Comparison of ENCODE assay signal across 7 mouse cellular contexts in genomic region chr9:58197781-58198701, GRCm38 (mm10). TPM values are rescaled to one million over a fixed set of nuclear protein-coding genes. Genes with fewer than 3 reads are reported as not detected.
DNase-seq lines count a peak whose midpoint lies in the region; ATAC-seq and TF ChIP-seq lines count a peak whose summit lies in the region.

No protein-coding gene starts in this region.

- TF ChIP-seq RAD21 in MEL (IDR thresholded peaks at IDR 0.05; ENCODE audit: low read depth, low read length): peak; percentile 16

- no peak overlapping the region for H3K9ac ChIP-seq in MEL (ENCODE audit: control insufficient read depth, low read depth, low read length, poor library complexity, severe bottlenecking)
- peak overlapping the region; percentile 63 for H3K9ac ChIP-seq in hindbrain, embryonic 14.5 days

- no peaks in the 10 kb centered on the region for H3K9me3 ChIP-seq in MEL (replicated peaks; ENCODE audit: insufficient read depth, low read length)
- no peaks in the 10 kb centered on the region for H3K9me3 ChIP-seq in hindbrain, embryonic 14.5 days (ENCODE audit: control insufficient read depth, low read length)
- no peaks in the 10 kb centered on the region for H3K9me3 ChIP-seq in limb, embryonic 10.5 days (replicated peaks)
- no peaks in the 10 kb centered on the region for H3K9me3 ChIP-seq in midbrain, embryonic 10.5 days (replicated peaks)

- no peak overlapping the region for H3K4me3 ChIP-seq in MEL (ENCODE audit: control insufficient read depth in 1 of 2, insufficient read depth in 1 of 2, low read depth in 2 of 2, low read length in 2 of 2)
- H3K4me3 ChIP-seq in bone marrow, adult 2 months (replicated peaks; ENCODE audit: control insufficient read depth, low read depth, low read length): no peak overlapping the region
- H3K4me3 ChIP-seq in hindbrain, embryonic 14.5 days (replicated peaks; ENCODE audit: low read length): peak overlapping the region; percentile 31
- H3K4me3 ChIP-seq in limb, embryonic 10.5 days: peak overlapping the region; percentile 37
- peak overlapping the region; percentile 53 for H3K4me3 ChIP-seq in midbrain, embryonic 10.5 days
- peak overlapping the region; percentile 10; the same call in 1 of the 2 replicates for H3K4me3 ChIP-seq in small intestine, adult 2 months (ENCODE audit: low read depth, low read length)

- peak; percentile 76 for ATAC-seq in erythroid progenitor cell, adult 5-6 weeks (replicated peaks; ENCODE audit: low FRiP score, poor library complexity, severe bottlenecking)
- 0 out of 2 replicates have a peak, but pooled peaks have one; percentile 25 for ATAC-seq in hindbrain, embryonic 14.5 days (ENCODE audit: low FRiP score)

- WGBS in bone marrow, adult 2 months: 2% methylated on average over 58 of the region's 58 CpGs
- under 1% methylated on average over 57 of the region's 58 CpGs for WGBS in hindbrain, embryonic 14.5 days
- 1% methylated on average over 58 of the region's 58 CpGs for WGBS in limb, embryonic 10.5 days
- under 1% methylated on average over 58 of the region's 58 CpGs for WGBS in midbrain, embryonic 10.5 days
- 2% methylated on average over 58 of the region's 58 CpGs for WGBS in small intestine, adult 2 months

- peaks cover 5 to 7% of the 10 kb centered on the region in 2 experiments for H3K27me3 ChIP-seq in MEL (ENCODE audit: control insufficient read depth in 1 of 2, insufficient read depth in 2 of 2, low read length in 2 of 2)
- H3K27me3 ChIP-seq in hindbrain, embryonic 14.5 days (ENCODE audit: control insufficient read depth, insufficient read depth, low read length): peaks cover 92% of the 10 kb centered on the region
- H3K27me3 ChIP-seq in limb, embryonic 10.5 days (ENCODE audit: low read depth, poor library complexity, severe bottlenecking): peaks cover 100% of the 10 kb centered on the region
- H3K27me3 ChIP-seq in midbrain, embryonic 10.5 days (ENCODE audit: low read depth, poor library complexity, severe bottlenecking): peaks cover 100% of the 10 kb centered on the region
- H3K27me3 ChIP-seq in small intestine, adult 2 months (ENCODE audit: control insufficient read depth, insufficient read depth, low read length): peaks cover 69% of the 10 kb centered on the region

- H3K4me1 ChIP-seq in MEL (ENCODE audit: control insufficient read depth in 1 of 2, insufficient read depth in 2 of 2, low read length in 2 of 2): no peaks in the 10 kb centered on the region
- H3K4me1 ChIP-seq in bone marrow, adult 2 months (ENCODE audit: control insufficient read depth, insufficient read depth, low read length): no peaks in the 10 kb centered on the region; the same call in 1 of the 2 replicates
- peaks cover 37% of the 10 kb centered on the region for H3K4me1 ChIP-seq in hindbrain, embryonic 14.5 days (replicated peaks; ENCODE audit: control insufficient read depth, insufficient read depth, low read length)
- peaks cover 90% of the 10 kb centered on the region for H3K4me1 ChIP-seq in limb, embryonic 10.5 days
- H3K4me1 ChIP-seq in midbrain, embryonic 10.5 days: peaks cover 75% of the 10 kb centered on the region
- peaks cover 5% of the 10 kb centered on the region; the same call in 1 of the 2 replicates for H3K4me1 ChIP-seq in small intestine, adult 2 months (ENCODE audit: control insufficient read depth, insufficient read depth, insufficient read length, low read length)

- no peak for TF ChIP-seq POLR2A in MEL (IDR thresholded peaks at IDR 0.05; ENCODE audit: control insufficient read depth in 1 of 2, insufficient read depth in 1 of 2, low read depth in 1 of 2, low read length in 2 of 2, poor library complexity in 1 of 2)
- peak; percentile 13; the same call in 1 of the 2 replicates for TF ChIP-seq POLR2A in bone marrow, adult 2 months (IDR thresholded peaks at IDR 0.05; ENCODE audit: borderline replicate concordance, control insufficient read depth, low read depth, low read length)
- TF ChIP-seq POLR2A in small intestine, adult 2 months (IDR thresholded peaks at IDR 0.05; ENCODE audit: low read depth, low read length): no peak

- peak overlapping the region; percentile 53 for H3K4me2 ChIP-seq in hindbrain, embryonic 14.5 days (replicated peaks)

- H3K36me3 ChIP-seq in MEL (ENCODE audit: control insufficient read depth in 1 of 2, insufficient read depth in 2 of 2, low read length in 2 of 2): no peaks in the 10 kb centered on the region
- H3K36me3 ChIP-seq in hindbrain, embryonic 14.5 days (replicated peaks; ENCODE audit: control insufficient read depth, insufficient read depth): no peaks in the 10 kb centered on the region
- H3K36me3 ChIP-seq in limb, embryonic 10.5 days: no peaks in the 10 kb centered on the region
- no peaks in the 10 kb centered on the region for H3K36me3 ChIP-seq in midbrain, embryonic 10.5 days
- H3K36me3 ChIP-seq in small intestine, adult 2 months (ENCODE audit: control insufficient read depth, insufficient read depth, low read length): no peaks in the 10 kb centered on the region

- no peaks in the 10 kb centered on the region for H3K79me2 ChIP-seq in MEL (ENCODE audit: control insufficient read depth, insufficient read depth, low read length, poor library complexity)

- DNase-seq in MEL (ENCODE audit: low read depth, low spot score): no peak
- DNase-seq in hindbrain, embryonic 14.5 days (ENCODE audit: low spot score): peak; percentile 42
- DNase-seq in limb, embryonic 10.5 days (ENCODE audit: low spot score): peak; percentile 72
- peak; percentile 65 for DNase-seq in midbrain, embryonic 10.5 days (ENCODE audit: low spot score)

- TF ChIP-seq EP300 in MEL (IDR thresholded peaks at IDR 0.05; ENCODE audit: low read depth in 1 of 2, low read length in 2 of 2): no peak

- TF ChIP-seq CTCF in MEL (IDR thresholded peaks at IDR 0.05 in 2 of 3, conservative IDR thresholded peaks at IDR 0.05 in 1 of 3; ENCODE audit: control insufficient read depth in 1 of 3, insufficient read depth in 1 of 3, low read depth in 2 of 3, low read length in 3 of 3, poor library complexity in 1 of 3, severe bottlenecking in 1 of 3): peak in 2 of 3 experiments; percentile 50 to 64; a peak in 4 of 6 replicates
- TF ChIP-seq CTCF in bone marrow, adult 2 months (IDR thresholded peaks at IDR 0.05; ENCODE audit: control insufficient read depth, insufficient read depth, low read length): peak; percentile 75
- peak; percentile 50; the same call in 1 of the 2 replicates for TF ChIP-seq CTCF in small intestine, adult 2 months (IDR thresholded peaks at IDR 0.05; ENCODE audit: extremely low read depth, insufficient read length, insufficient replicate concordance, low read depth, low read length)

- no peak overlapping the region for H3K27ac ChIP-seq in MEL (ENCODE audit: control insufficient read depth, low read depth, low read length)
- H3K27ac ChIP-seq in bone marrow, adult 2 months (ENCODE audit: control insufficient read depth, insufficient read depth, low read depth, low read length, poor library complexity): peak overlapping the region; percentile 64
- peak overlapping the region; percentile 44 for H3K27ac ChIP-seq in hindbrain, embryonic 14.5 days
- 0 out of 2 replicates have a peak overlapping the region, but pooled peaks have one; percentile 38 for H3K27ac ChIP-seq in limb, embryonic 10.5 days
- H3K27ac ChIP-seq in midbrain, embryonic 10.5 days (replicated peaks): peak overlapping the region; percentile 50
- H3K27ac ChIP-seq in small intestine, adult 2 months (ENCODE audit: insufficient read depth, low read depth, low read length): no peak overlapping the region

RNA-seq across cellular contexts. Expression of gene Islr, which starts 6.1 kb away (rescaled TPM):
- total RNA-seq in MEL (2012; rRNA removed): not detected in 2 replicates
- polyA plus RNA-seq in MEL (2012; ENCODE audit: insufficient read depth in 1 of 2, insufficient read length in 2 of 2, low read depth in 1 of 2, low replicate concordance in 2 of 2, missing spikeins in 1 of 2): not detected
- polyA plus RNA-seq in bone marrow, adult 2 months (2011; ENCODE audit: insufficient read depth, insufficient read length, low replicate concordance, missing spikeins): 4.2 and 6.3 TPM in 2 replicates
- total RNA-seq in erythroid progenitor cell, adult 5-6 weeks (2015; ENCODE audit: low replicate concordance): 0.72 TPM in 1 of 2 replicates, not detected in the other
- total RNA-seq in erythroid progenitor cell, adult 5-6 weeks (2017; ENCODE audit: low replicate concordance): 0.26 and 0.30 TPM in 2 replicates
- 30.4 and 34.8 TPM in 2 replicates for polyA plus RNA-seq in hindbrain, embryonic 14.5 days (2014; fragmentation: Nextera tagmentation; extraction: Ambion mirVana)
- polyA plus RNA-seq in limb, embryonic 10.5 days (2016; fragmentation: Nextera tagmentation; extraction: Ambion mirVana): 9.5 and 33.2 TPM in 2 replicates
- 7.4 and 15.4 TPM in 2 replicates for polyA plus RNA-seq in midbrain, embryonic 10.5 days (2016; fragmentation: Nextera tagmentation; extraction: Ambion mirVana)
- 27.5 and 31.4 TPM in 2 replicates for polyA plus RNA-seq in small intestine, adult 2 months (2012; rRNA removed)

RNA-seq across cellular contexts. Expression of gene Islr2, which starts 6.1 kb away (rescaled TPM):
- total RNA-seq in MEL (2012; rRNA removed): 0.15 TPM in 1 of 2 replicates, not detected in the other
- polyA plus RNA-seq in MEL (2012; ENCODE audit: insufficient read depth in 1 of 2, insufficient read length in 2 of 2, low read depth in 1 of 2, low replicate concordance in 2 of 2, missing spikeins in 1 of 2): under 1 TPM in 1 of 2 experiments, not detected in 1; 0.17 TPM
- polyA plus RNA-seq in bone marrow, adult 2 months (2011; ENCODE audit: insufficient read depth, insufficient read length, low replicate concordance, missing spikeins): 0.49 TPM in 1 of 2 replicates, not detected in the other
- 0.42 TPM in 1 of 2 replicates, not detected in the other for total RNA-seq in erythroid progenitor cell, adult 5-6 weeks (2015; ENCODE audit: low replicate concordance)
- total RNA-seq in erythroid progenitor cell, adult 5-6 weeks (2017; ENCODE audit: low replicate concordance): 0.23 TPM in 1 of 2 replicates, not detected in the other
- polyA plus RNA-seq in hindbrain, embryonic 14.5 days (2014; fragmentation: Nextera tagmentation; extraction: Ambion mirVana): 7.2 and 17.2 TPM in 2 replicates
- polyA plus RNA-seq in limb, embryonic 10.5 days (2016; fragmentation: Nextera tagmentation; extraction: Ambion mirVana): 0.11 TPM in 1 of 2 replicates, not detected in the other
- polyA plus RNA-seq in midbrain, embryonic 10.5 days (2016; fragmentation: Nextera tagmentation; extraction: Ambion mirVana): 5.2 and 8.1 TPM in 2 replicates
- 0.91 and 1.3 TPM in 2 replicates for polyA plus RNA-seq in small intestine, adult 2 months (2012; rRNA removed)

RNA-seq across cellular contexts. Expression of gene Pml, which starts 51.5 kb away (rescaled TPM):
- total RNA-seq in MEL (2012; rRNA removed): 19.3 and 25.2 TPM in 2 replicates
- 10 to 100 TPM in 1 of 2 experiments, not detected in 1; 56.6 TPM for polyA plus RNA-seq in MEL (2012; ENCODE audit: insufficient read depth in 1 of 2, insufficient read length in 2 of 2, low read depth in 1 of 2, low replicate concordance in 2 of 2, missing spikeins in 1 of 2)
- 48.3 and 92.4 TPM in 2 replicates for polyA plus RNA-seq in bone marrow, adult 2 months (2011; ENCODE audit: insufficient read depth, insufficient read length, low replicate concordance, missing spikeins)
- total RNA-seq in erythroid progenitor cell, adult 5-6 weeks (2015; ENCODE audit: low replicate concordance): 226 and 252 TPM in 2 replicates
- total RNA-seq in erythroid progenitor cell, adult 5-6 weeks (2017; ENCODE audit: low replicate concordance): 113 and 157 TPM in 2 replicates
- polyA plus RNA-seq in hindbrain, embryonic 14.5 days (2014; fragmentation: Nextera tagmentation; extraction: Ambion mirVana): 4.3 and 4.4 TPM in 2 replicates
- polyA plus RNA-seq in limb, embryonic 10.5 days (2016; fragmentation: Nextera tagmentation; extraction: Ambion mirVana): 20.5 and 21.0 TPM in 2 replicates
- polyA plus RNA-seq in midbrain, embryonic 10.5 days (2016; fragmentation: Nextera tagmentation; extraction: Ambion mirVana): 13.4 and 14.1 TPM in 2 replicates
- 18.4 and 45.0 TPM in 2 replicates for polyA plus RNA-seq in small intestine, adult 2 months (2012; rRNA removed)

RNA-seq across cellular contexts. Expression of gene Stoml1, which starts 54.9 kb away (rescaled TPM):
- total RNA-seq in MEL (2012; rRNA removed): 5.9 and 6.4 TPM in 2 replicates
- 1 to 10 TPM in 1 of 2 experiments, not detected in 1; 8.7 TPM for polyA plus RNA-seq in MEL (2012; ENCODE audit: insufficient read depth in 1 of 2, insufficient read length in 2 of 2, low read depth in 1 of 2, low replicate concordance in 2 of 2, missing spikeins in 1 of 2)
- polyA plus RNA-seq in bone marrow, adult 2 months (2011; ENCODE audit: insufficient read depth, insufficient read length, low replicate concordance, missing spikeins): 14.4 and 24.5 TPM in 2 replicates
- total RNA-seq in erythroid progenitor cell, adult 5-6 weeks (2015; ENCODE audit: low replicate concordance): 5.0 TPM in 1 of 2 replicates, not detected in the other
- total RNA-seq in erythroid progenitor cell, adult 5-6 weeks (2017; ENCODE audit: low replicate concordance): 1.9 and 3.2 TPM in 2 replicates
- 103 TPM in 2 replicates for polyA plus RNA-seq in hindbrain, embryonic 14.5 days (2014; fragmentation: Nextera tagmentation; extraction: Ambion mirVana)
- polyA plus RNA-seq in limb, embryonic 10.5 days (2016; fragmentation: Nextera tagmentation; extraction: Ambion mirVana): 21.8 and 26.1 TPM in 2 replicates
- polyA plus RNA-seq in midbrain, embryonic 10.5 days (2016; fragmentation: Nextera tagmentation; extraction: Ambion mirVana): 32.2 and 39.9 TPM in 2 replicates
- 9.9 and 21.3 TPM in 2 replicates for polyA plus RNA-seq in small intestine, adult 2 months (2012; rRNA removed)

Comparison
In these comparisons a context has a peak if more than half of its experiments do, and no peak if none do; other contexts are left out.
1. H3K27ac ChIP-seq: peak in bone marrow, adult 2 months (single experiment), hindbrain, embryonic 14.5 days (single experiment), limb, embryonic 10.5 days (single experiment) and midbrain, embryonic 10.5 days (single experiment); none in MEL (single experiment) and small intestine, adult 2 months (single experiment).
2. H3K4me3 ChIP-seq: peak in hindbrain, embryonic 14.5 days (single experiment), limb, embryonic 10.5 days (single experiment), midbrain, embryonic 10.5 days (single experiment) and small intestine, adult 2 months (single experiment); none in MEL (0 of 2) and bone marrow, adult 2 months (single experiment).
3. Peak in every context shown above with its lines, with median percentiles within 50 percentile points of each other: CTCF ChIP-seq.